Mouse (Mus musculus) erythroid progenitor cell, adult 5-6 weeks (primary cell): ENCODE data around the gene Shh. TPM values are rescaled to one million over a fixed set of nuclear protein-coding genes. Genes with fewer than 3 reads are reported as not detected.

ENCODE experiments used
- ATAC-seq: replicated peaks from 2 replicates; pipeline ENCODE4 v1.8.0; 2016; ENCODE audit warnings: moderate number of reproducible peaks, mild to moderate bottlenecking, moderate TSS enrichment, inconsistent platforms; ENCODE audit not compliant: poor library complexity, low FRiP score, severe bottlenecking
- total RNA-seq, 2 experiments: library from RNA; stranded (forward) in 1 of 2; stranded (reverse) in 1 of 2; fragments of 150-400 nt in 1 of 2; fragments of 186-747, 209-891 nt in 1 of 2; gene quantifications; 2 replicates each; pipeline versions ENCODE4 v1.2.3 to v1.2.4; 2015 to 2017; ENCODE audit warnings: low replicate concordance in 2 of 2

The Shh gene
- total RNA-seq, 2 experiments from 2014 or later, result not detected

DNA sequence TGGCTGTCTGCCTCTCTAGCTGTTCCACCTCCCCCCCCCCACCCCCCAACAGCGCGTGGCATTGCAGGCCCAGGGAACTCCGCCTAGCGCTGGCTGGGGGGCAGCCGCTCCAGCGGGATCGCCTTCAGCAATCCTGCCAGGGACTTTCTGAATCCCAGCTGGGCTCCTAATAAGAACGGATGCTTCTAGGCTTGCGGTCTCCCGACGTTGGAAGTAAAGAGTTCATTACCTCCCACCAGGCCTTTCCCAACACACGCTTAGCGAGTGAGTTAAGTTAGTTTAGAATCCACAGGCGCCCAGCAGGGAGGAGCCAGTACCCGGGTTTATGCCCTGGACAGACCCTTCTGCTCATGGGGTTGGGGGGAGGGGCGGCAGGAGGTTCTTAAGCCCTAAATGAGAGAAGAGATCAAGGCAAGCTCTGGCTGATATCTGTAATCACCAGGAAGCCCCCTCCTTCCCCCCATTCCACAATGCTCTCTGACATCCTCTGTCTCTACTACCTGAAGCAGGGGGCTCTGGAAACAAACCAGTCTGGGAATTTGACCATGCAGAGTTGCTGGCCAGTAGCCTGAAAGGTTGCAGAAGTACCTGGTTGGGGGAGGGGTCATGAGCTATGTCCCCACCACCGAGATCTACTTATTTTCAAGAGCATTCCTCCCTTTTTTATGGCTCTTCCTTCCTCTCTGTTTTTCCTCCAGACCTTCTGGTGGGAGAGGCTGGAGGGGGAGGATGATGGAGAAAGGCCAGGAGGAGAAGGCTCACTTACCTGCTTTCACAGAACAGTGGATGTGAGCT lies 6.3 kb downstream of the Shh start:
- no peak for ATAC-seq

DNA sequence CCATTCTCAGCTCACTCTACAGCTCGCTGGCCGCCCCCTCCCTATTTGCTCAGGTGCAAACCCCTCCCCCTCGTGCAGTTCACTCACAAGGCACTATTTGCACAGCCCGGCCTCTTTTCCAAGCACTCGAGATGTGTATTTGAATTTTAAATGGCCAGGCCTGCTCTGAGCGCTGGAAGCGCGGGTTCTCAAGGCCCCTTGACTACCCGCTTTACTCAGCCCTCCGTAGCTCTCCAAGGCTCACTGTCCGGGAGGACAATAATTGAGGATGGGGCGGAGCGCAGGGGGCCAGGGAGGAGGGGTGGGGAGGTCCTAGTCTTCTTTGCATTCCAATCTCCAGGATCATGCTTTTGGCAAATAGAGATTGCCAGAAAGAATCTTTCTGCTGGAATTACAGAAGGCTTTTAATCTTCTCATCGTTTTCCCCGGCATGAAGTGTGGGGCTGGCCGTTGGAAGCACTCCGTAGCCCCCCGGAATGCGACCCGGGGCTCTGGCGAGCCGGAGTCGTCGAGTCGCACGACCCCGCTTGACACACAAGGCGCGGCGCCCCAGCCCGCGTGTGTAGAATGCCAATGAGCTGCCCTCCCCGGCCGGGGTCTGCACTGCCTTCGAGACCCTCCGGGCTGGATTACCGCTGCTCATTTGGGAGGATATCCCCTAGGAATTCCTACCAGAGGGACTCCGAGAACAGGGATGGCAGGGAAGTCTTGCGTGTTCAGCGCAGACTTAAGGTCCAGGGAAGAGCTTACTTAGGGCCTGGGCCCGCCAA lies 7.4 kb downstream of the Shh start:
- ATAC-seq, result no peak

DNA sequence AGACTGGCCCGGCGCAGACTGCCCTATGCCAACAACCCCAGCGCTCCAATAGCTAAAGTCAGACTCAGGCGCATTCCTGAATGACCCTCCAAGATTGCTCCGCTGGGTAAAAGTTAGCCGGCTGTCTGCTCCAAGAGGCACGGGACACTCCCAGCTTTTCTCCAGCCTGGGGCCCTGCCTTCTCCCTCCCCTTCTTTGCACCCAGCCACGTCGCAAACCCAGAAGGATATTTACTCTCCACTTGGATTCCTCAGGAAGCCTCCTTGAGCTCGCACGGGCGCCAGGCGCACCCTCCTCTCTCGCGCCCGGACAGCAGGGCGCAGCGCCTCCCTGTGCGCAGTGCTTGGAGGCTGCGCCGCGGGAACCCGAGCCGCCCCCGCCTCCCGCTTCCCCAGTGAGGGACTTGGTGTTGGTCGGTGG lies 8.2 kb downstream of the Shh start:
- no peak for ATAC-seq

DNA sequence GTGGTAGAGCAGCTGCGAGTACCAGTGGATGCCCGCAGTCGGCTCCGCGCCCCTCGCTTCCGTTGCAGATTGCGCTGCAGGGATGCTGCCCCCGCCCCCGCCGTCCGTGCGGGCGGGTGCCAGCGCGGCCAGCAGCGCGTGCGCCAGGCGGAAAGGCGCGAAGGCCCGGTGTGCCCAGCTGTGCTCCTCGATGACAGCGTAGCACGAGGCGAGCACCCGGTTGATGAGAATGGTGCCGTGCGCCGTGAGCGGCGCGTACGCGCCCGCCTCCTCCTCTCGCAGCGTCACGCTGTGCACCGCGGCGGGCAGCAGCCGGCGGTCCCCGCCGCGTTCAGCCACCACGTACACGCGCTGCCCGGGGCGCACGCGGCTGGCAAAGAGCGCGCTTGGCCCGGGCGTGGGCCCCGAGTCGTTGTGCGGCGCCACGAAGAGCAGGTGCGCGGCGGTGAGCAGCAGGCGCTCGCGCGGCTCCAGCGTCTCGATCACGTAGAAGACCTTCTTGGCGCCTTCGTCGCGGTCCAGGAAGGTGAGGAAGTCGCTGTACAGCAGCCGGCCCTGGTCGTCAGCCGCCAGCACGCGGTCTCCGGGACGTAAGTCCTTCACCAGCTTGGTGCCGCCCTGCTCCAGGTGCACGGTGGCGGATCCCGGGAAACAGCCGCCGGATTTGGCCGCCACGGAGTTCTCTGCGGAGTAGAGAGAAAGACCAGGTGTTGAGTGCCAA lies 9.0 kb downstream of the Shh start:
- ATAC-seq, result no peak

DNA sequence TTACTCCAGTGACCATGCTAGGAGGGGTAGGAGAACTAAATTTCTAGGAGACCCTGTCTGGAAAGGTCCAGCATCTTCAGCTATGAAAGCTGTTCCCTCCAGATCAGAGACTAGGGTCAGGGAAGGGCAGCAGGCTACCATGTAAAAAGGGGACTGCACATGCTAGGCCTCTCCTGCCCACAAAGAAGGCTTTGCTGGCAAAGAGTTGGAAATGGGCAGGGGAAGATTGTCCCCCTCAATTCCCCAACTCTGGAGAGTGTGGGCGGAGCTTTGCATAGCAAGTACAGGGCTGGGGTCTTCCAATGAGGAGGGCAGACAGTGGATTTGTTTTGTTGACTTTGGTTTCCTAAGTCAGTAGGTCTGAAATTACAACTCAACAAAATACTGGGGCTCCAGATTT lies 10.7 kb downstream of the Shh start:
- no peak for ATAC-seq

DNA sequence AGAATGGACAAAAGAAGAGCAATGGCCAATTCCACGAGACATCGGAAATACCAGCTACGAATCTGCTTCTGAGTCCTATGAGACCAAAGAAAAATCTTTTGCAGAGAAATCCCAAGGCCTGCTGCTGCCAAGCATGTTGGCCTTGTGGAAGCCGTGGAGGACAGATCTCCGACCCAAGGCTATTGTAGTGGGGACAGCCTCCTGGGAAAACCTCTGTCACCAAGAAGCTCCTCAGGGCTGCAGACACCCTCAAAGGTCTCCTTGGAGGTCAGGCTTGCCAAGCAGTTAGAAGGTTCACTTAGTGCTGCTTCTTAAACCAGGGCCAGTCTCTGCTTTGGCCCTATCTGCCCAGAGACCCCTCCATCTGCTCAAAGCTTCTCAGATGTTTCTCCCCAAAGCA lies 11.3 kb downstream of the Shh start:
- no peak for ATAC-seq

DNA sequence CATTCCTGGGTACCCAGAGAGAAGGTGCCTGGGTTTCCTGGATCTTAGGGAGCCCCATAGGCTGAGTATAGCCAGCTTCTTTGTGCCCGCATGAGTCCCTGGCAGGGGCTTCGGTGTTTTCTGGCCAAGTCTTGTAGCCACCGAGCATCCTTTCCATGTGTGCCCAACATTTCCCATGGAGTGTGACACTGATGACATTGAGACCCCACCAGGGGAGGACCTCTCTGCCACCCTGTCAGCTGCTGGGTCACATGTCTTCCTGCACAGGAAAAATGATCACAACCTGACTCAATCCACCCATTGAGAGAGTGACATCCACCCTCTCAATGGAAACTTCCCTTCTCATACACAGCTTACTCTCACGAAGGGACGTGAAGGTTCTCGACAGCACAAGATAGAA lies 12.5 kb downstream of the Shh start:
- ATAC-seq, result no peak

DNA sequence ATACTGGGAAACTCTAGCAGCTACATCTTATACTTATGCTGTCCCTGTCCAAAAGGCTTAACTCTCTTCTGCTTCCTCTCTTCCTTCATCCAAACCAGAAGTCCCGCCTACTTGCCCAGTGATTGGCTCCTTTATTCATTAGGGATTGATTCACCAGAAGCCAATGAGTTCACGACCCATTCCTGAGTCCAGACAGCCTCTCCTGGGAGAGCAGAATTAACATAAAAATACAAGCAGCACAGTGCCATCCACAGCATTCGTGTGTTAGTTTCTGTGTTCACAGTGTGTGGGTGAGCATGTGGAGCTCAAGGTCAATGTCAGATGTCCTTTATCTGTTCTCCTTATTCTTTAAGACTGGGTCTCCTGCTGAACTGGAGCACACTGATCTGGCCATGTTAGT lies 13.5 kb downstream of the Shh start:
- ATAC-seq, result no peak

DNA sequence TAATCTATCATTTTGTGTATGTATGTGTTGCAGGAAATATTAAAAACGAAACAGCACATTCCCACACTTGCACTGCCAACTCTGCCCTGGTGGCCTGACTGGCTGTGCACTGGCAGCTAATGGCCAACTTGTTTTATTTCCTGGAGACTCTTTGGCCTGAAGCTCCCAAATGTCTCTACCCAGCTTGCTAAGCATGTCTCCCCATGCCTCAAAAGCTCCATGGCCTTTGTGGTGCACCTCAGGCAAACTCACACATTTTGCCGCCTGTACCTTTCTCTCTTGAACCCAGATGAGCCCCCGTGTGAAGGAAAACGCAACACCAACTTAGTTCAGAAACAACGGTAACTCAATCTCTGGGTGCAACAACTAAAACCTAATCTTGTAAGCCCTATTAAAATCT lies 14.0 kb downstream of the Shh start:
- no peak for ATAC-seq

DNA sequence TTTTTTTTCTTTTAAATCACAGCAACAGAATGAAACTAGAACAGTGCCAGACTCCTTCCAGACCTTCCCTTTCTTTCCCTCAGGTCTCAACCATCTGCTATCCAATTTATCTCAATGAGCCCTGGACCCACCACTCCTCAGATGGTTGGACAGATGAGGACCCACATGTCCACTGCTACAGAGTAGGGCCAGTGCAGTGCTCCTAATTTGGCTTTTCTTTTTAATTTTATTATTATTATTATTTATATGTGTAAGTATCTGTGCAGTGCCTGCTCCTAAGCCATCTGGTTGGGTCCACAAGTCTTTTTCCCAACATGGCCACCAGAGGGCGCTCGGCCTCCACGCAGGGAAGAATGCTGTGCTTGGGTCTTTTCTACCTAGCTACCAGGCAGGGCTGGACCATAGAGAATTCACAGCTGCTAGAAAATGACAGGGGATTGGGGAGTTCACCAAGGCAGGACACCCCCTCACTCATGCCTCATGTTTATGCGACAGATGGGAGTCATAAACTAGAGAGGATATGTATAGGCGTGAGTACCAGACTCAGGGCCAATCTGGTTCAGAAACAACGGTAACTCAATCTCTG lies 15.9 kb downstream of the Shh start:
- 0 out of 2 replicates have a peak, but pooled peaks have one; percentile 49 for ATAC-seq

DNA sequence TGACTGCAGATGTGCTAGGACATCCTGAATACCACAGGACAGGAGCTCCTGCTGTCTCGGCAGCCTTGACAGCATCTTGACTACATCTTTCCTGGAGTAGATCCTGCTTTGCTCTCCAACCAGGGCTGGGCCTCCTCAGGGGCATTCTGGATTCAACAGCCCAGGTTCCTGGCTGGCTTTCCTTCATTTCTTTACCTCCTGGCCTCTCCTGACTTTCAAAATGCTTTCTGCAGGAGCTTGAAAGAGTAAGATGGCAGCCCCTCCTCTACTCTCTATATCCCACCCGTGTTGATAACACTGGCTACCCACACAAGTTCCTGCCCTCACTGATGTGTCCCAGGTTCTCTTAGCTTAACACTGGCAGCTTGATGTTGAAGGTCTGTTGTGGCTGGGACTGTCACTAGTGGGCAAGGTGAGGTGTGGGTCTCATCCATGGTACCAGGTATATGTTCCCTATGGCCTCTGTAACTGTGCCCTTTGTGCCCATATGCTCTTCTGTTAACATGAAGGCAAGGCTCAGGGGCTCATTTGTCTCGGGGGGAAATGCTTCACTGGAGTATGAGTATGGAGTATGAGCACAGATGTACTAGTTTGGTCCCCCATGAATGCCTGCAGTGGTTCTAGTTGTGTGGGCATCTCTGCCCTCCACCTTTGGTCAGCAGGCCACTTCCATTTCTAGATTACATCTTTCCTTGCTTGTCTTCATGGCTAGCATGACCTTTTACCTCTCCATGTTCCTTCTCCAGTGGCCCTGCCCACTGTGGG lies 16.7 kb downstream of the Shh start:
- no peak for ATAC-seq

DNA sequence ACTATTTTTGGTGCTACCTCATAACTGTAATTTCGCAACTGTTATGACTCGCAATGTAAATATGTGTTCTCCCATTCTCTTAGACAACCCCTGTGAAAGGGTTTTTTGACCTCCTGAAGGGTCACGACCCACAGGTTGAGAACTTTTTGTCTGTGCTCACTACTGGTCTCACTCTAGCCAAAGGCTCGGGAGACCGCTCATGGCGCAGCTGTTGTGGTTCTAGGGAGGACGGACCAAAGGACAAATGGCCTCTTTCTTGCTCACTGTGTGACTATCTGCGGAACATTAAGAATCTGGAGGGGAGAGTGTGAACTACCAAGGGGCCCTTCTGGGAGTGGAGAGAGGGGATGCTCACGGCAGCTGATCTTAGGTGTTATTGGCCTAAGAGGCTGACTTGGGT lies 41.1 kb downstream of the Shh start:
- ATAC-seq, result no peak

DNA sequence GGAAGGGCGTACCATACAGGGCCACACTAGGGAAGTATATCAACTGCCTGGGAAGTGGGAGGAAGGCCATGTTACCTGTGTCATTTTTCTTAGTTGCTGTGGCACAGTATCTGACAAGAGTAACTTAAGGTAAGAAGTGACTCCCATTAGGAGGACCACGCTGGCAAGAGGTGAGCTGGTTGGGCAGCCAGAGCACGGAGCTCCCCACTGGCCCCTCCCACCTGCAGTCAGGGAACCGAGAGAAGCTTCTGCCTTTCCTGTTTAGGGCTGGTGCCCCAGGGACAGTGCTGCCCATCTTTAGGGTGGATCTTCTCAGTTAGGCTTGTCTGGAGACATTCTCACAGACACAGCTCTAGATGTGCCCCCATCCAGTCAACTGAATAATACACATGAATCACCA lies 43.3 kb downstream of the Shh start:
- ATAC-seq, result no peak

DNA sequence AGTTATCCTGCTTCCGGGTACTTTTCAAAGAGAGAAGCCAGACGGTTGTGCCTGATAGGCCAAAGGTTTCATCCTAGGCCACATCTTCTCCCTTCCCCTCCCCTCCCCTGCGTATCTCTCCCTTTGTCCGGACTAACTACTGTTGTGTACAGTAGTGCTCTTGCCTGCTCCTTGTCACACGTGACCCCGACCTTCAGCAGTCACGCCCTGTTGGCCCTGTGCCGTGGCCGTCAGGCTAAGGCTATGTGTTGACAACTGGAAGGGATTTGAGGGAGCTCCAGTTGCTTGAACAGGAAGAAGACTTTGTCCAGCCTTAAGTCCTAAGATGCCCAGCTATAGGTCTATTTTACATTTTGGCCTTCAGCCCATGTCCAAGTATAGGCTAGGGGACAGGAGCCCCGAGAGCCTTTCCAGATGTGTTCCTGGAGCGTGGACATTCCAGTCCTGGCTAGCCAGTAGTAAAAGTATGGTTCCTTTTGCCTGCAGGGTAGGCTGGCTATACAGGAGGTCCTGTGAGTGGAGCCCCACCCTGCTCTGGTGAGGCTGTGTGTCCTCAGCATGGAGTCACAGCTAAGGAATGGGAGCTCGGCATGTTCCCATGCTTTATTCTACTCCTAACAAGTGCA lies 47.3 kb downstream of the Shh start:
- no peak for ATAC-seq

DNA sequence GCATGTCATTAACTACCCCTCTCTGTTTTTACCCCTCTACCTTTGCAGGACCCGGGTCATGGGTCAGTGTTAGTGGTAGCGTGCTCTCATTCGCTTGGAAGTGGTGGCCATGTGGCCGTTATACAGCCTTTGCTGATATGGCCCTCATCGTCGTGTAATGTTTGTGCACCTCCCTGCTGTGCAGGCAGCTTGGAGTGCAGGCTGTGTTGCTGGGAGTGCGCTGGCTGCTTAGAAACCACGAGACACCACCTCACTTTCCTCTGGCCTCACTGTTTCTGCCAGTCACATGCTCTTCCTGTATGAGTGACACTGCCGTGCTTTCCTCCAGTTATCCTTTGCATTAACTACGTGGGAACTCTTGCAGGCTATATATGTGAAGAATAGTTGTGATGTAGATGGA lies 48.3 kb downstream of the Shh start:
- ATAC-seq, result no peak

DNA sequence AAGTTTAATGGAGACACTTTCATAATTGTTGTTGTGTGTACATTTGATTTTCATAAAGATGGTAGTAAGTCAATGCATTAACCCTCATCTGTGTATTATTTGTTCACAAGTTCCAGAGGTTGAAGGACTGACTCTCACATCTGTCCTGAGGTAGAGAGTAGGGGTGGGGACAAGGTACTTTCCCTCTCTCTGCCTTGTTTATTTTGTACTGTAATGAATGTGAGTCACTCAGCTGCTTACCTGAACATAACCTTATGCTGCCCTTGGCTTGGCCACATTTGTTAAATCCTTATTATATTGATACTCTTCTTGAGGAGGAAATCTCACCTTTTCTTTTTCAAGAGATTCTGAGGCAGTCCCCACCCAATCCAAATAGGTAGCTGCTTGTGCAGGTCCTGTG lies 51.0 kb downstream of the Shh start:
- no peak for ATAC-seq

DNA sequence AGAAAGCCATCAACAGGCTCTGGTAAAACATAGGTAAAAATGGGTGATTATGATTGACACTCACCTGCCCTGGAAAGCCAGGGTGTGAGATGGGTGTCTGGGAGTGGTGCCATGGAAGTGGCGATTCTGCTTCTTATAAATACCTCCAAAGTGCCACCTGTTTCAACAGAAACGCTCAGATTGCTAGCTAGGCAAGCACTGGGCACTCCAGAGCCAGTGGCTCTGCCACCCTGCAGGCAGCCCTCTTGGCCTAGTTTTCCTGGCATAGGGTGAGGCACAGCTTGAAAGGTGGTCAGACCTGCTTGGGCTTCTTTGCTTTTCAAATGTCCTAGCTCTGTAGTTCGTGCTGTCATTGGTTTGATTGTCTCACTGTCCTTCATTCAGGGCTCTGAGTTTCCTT lies 53.0 kb downstream of the Shh start:
- ATAC-seq, result no peak

DNA sequence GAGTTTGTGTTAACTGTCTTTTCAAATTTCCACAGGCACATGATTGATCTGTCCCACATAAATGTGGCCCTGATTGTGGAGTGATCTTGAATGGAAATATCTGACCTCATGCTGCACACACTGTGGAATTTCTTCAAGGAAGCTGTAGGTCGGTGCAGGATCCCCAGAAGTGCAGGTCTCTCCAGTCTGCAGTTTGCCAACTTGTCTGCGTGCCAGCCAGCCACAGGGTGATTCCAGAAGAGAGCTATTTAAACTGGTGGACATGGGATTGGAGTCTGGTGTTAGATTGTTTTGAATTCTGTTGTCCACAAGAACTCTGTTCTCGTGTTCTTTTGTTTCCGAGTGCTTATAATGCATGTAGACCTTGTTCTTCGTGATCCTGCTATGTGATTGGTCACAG lies 53.5 kb downstream of the Shh start:
- no peak for ATAC-seq

DNA sequence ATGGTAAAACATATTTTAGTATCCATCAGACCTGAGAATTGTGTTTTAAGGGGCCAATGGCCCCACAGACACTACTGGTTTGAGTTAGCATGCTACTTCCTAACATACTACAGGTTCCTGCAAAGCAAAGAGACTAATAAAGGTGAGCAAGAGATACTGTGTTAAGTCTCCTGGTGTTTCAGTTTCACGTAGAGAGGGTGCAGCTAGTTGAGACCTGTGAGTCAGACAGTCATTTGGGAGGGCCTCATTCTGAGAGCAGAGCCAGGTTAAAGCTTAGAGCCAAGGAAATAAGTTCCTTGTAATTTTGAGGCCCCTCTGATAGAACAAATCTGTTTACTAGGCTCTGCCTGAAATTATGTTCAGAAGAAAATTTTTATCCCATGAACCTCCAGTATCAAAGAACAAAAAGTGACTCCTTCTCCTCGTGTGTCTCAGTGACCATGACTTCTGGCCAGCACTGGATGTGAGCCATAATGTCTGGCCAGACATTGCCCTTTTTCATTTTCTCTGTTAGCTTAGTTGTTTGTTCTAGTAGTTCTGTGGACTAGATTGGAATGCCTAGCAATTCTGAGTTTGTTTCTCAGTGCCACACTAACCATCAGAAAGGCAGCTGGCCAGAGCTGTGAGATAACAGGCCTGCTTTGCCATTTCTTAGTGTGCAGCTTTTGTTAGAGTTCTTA lies 54.9 kb downstream of the Shh start:
- ATAC-seq, result no peak
